Mouse (Mus musculus) yolk sac, embryonic 10.5 days (tissue): ENCODE measurements around the gene Tsc22d3.
"Not testable (repeated sequence)": the region's sequence is repeated elsewhere in the genome, so short reads cannot be mapped to it uniquely, and the experiment has no call there.

ENCODE experiments used
- DNase-seq: peaks from one replicate; pipeline ENCODE4 v3.0.0-alpha.2; 2017; ENCODE audit warnings: low spot score

Gene Tsc22d3

DNA sequence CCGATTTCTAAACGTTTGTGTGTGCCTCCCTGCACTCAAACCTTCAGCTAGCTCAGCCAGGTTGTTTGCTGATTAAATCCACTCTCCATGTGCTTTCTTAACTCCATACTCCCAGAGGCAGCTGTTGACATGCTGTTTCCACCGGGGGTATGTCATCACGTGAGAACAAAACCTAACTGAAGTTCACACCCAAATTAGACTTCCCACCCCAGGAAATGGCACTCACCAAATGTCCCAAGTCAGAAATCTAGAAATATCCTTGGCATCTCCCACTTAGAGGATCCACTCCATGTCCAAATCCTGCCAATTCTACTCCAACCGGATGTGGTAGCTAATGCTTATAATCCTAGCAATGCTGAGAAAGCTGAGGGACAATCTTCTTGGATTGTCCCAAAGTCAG lies 100.2 kb downstream of the Tsc22d3 start:
- no peak for DNase-seq

DNA sequence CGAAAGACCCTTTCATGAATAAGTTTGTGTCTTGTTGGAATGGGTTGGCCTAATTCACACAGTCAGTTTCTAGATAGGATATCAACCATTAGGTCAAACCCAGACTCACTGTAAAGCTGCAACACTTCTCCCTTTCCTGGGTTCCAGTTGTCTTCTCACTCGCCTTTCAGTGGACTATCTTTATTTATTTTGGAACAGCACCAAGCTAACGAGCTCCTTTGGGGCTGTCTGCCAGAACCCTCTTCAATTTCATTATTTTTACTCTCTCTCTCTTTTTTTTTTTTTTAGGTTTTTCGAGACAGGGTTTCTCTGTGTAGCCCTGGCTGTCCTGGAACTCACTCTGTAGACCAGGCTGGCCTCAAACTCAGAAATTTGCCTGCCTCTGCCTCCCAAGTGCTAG lies 102.0 kb downstream of the Tsc22d3 start:
- not testable (repeated sequence) for DNase-seq

DNA sequence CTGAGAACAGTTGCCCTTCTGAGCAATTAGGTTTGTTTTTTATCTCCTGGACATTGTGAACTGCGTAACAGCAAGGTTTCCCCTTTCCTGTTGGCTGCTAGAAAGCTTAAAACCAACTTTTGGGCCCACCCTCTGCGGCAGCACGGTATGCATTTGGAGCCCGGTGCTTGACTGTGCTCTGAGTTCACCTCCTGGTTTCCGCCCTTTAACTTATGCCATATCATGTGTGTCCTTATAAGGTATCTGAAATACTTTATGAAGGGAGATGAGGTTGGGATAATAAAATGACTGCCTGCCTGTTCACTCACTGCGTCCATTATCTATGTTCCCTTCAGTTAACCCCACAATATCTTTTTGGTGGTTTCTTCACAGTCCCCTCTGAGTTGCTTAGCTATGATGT lies 106.3 kb downstream of the Tsc22d3 start:
- DNase-seq, result no peak

DNA sequence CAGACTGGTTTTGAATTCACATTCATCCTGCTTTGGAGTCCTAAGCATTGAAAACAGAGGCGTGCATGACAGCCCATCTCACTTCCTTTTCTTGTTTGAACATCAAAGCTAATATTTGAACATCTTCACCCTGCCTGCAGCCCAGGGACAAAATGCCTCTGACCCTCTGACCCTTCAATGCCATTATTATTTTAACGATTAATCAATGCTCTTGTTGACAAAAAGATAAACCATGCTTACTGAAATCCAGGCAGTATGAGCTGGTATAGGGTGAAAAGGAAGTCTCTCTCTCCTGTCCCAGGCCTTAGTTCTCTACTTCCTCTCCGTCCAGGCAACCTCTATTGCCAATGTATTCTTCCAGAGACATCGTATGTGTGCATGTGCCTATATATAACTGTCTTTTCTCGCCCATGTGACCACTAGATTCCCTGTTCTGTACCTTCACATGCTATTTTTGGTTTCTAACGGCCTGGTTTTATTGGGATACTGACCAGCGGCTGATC lies 106.9 kb downstream of the Tsc22d3 start:
- DNase-seq, result no peak

DNA sequence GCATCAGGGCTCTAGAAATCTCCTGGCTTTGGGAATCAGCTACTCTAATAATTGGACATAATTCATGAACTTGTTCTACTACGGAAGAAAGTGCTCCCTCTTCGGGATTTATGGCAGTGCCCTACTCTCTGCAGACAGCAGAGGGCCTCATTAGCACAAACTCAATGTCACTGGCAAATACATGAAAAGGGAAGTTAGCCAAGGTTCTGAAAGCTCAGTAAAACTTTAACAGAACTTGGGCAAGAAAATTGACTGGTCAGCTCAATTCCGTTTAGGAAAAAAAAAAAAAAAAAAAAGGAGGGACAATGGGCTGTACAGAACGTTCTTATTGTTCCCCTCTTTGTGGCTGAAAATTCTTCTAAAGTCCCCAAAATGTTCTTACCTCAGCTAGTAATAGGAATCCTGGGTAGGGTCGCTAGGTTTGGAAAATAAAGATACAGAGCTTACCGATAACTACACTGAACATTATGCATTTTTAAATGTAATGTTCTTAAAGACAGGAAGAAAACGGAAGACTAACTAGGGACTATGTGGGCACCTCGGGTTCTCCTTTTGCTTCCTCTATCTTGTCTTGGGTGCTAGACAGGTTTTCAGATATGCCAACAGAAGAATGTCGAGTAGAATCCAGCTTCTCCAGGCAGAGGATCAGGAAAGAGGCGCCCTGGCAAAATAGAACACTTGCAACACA lies 108.4 kb downstream of the Tsc22d3 start:
- no peak for DNase-seq

DNA sequence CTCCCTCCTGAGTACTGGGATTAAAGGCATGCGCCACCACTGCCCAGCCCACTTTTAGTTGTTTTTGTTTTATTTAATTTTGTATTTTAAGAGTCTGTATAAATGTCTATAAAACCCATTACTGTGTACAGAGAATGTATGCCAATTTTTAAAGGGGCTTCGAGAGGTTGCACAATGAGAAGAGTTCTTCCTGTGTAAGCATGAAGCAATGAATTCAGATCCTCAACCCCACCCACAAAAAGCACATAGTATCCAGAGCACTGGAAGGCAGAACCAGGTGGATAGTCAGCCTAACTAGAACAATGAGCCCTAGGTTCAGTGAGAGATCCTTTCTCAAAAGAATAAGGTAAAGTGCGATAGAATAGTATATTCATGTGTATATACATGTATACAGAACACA lies 110.3 kb downstream of the Tsc22d3 start:
- DNase-seq, result no peak
